In genomic region chr12:45171927-45172642, GRCm38 (mm10) we compare ENCODE assay signal across 8 mouse cellular contexts.
DNase-seq lines count a peak whose midpoint lies in the region; ATAC-seq lines count a peak whose summit lies in the region.

No protein-coding gene starts in this region.

- no peak overlapping the region for H3K9ac ChIP-seq in hindbrain, embryonic 15.5 days

- H3K27me3 ChIP-seq in hindbrain, embryonic 15.5 days, result no peaks in the 10 kb centered on the region

- ATAC-seq in frontal cortex, adult (ENCODE audit: low TSS enrichment), result peak; percentile 99
- peak; percentile 87 for ATAC-seq in hindbrain, embryonic 15.5 days (ENCODE audit: low FRiP score, low read depth)

- no peaks in the 10 kb centered on the region for H3K4me1 ChIP-seq in hindbrain, embryonic 15.5 days (replicated peaks)

- no peak overlapping the region for H3K27ac ChIP-seq in hindbrain, embryonic 15.5 days (replicated peaks)

- no peaks in the 10 kb centered on the region for H3K36me3 ChIP-seq in hindbrain, embryonic 15.5 days

- H3K4me3 ChIP-seq in hindbrain, embryonic 15.5 days, result no peak overlapping the region

- no peaks in the 10 kb centered on the region for H3K9me3 ChIP-seq in hindbrain, embryonic 15.5 days

- no peak overlapping the region for H3K4me2 ChIP-seq in hindbrain, embryonic 15.5 days

- DNase-seq in NIH3T3 (ENCODE audit: low read depth), result peak; percentile 58
- peak; percentile 30 to 47 for DNase-seq in cerebellum, adult 18-20 months
- peak; percentile 66 to 85 for DNase-seq in layer of hippocampus, postnatal 14 days (ENCODE audit: low spot score in 2 of 2)
- DNase-seq in lung, postnatal 25 days (ENCODE audit: low spot score), result peak; percentile 58
- peak; percentile 72 for DNase-seq in right cerebral cortex, adult 18-20 months
- DNase-seq in MN1 (ENCODE audit: low spot score), result no peak

- 37% methylated on average over 8 of the region's 8 CpGs for WGBS in hindbrain, embryonic 15.5 days
